Mouse (Mus musculus) lung, postnatal 10 days (tissue): ENCODE measurements at regions not wholly inside any gene's neighbourhood (a gene's known extent, or its start where the extent isn't known, plus 50 kb on each side); places are given as distances from the start of the nearest gene placed in this dataset.

Source experiments
- DNase-seq: peaks from one replicate; pipeline ENCODE4 v3.0.0; 2021

- no peak for DNase-seq
These were observed 57.6 kb upstream of the Gdf10 start for GRCm38 (mm10) chr14:33865746-33866145.

- no peak for DNase-seq
These were observed 55.7 kb upstream of the Gdf10 start for GRCm38 (mm10) chr14:33867674-33868073.
